Mouse (Mus musculus): ENCODE measurements around the gene Ccdc142.

DNA sequence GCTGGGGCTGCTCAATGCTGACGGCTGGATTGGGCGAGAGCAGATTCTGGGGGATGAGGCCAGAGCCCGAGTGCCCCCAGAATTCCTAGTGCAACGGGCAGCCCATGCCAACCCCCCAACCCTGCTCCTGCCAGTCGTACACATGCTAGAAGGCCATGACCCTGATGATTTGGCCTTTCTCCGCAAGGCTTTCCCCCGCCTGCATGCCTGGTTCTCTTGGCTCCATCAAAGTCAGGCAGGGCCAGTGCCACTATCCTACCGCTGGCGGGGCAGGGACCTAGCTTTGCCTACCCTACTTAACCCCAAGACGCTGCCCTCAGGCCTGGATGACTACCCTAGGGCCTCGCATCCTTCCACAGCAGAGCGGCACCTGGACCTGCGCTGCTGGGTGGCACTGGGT, 16.2 kb downstream of the Ccdc142 start:
- TF ChIP-seq CTCF (IDR thresholded peaks at IDR 0.05; ENCODE audit: low read depth, low read length): no peak
- no peak for TF ChIP-seq POLR2A (IDR thresholded peaks at IDR 0.05; ENCODE audit: extremely low read depth, insufficient read depth, low read length)
